Mouse (Mus musculus): Measurements from ENCODE around the gene Emc7. TPM values are rescaled to one million over a fixed set of nuclear protein-coding genes. Genes with fewer than 3 reads are reported as not detected.

The Emc7 gene
- total and polyA plus RNA-seq, 3 experiments = 17.7 to 25.7 TPM; not detected in 1

DNA sequence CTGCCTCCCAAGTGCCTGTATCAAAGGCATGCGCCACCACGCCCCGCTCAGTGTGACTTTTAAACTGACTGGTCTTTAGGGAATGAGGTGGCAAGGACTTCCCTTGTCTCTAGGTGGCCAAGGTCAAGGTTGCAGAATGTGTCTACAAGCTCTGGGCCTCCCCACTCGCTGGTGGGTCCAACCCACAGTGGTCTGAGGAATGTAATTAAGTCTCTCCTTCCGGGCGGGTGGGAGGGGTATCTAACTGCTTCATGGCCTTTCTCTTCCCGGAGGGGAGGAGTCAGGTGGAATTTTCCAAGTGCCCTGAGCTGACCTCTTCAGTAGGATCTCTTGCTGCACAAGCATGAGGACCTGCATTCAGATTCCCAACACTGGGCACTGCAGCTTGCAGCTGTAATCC lies 43.1 kb downstream of the Emc7 start:
- Histone ChIP-seq H3K27me3 (ENCODE audit: control insufficient read depth in 1 of 2, insufficient read depth in 2 of 2, low read length in 2 of 2) (no peaks in the 10 kb centered on the region), H3K27ac (ENCODE audit: control insufficient read depth, low read depth, low read length) (no peak overlapping the region), H3K36me3 (ENCODE audit: control insufficient read depth in 1 of 2, insufficient read depth in 2 of 2, low read length in 2 of 2) (peaks cover 0 to 13% of the 10 kb centered on the region in 2 experiments; a peak in 2 of 4 replicates), H3K4me3 (ENCODE audit: control insufficient read depth in 1 of 2, insufficient read depth in 1 of 2, low read depth in 2 of 2, low read length in 2 of 2) (no peak overlapping the region), H3K9ac (ENCODE audit: control insufficient read depth, low read depth, low read length, poor library complexity, severe bottlenecking) (no peak overlapping the region), H3K79me2 (ENCODE audit: control insufficient read depth, insufficient read depth, low read length, poor library complexity) (peaks cover 8% of the 10 kb centered on the region), H3K4me1 (ENCODE audit: control insufficient read depth in 1 of 2, insufficient read depth in 2 of 2, low read length in 2 of 2) (peaks cover 3 to 4% of the 10 kb centered on the region in 2 experiments; a peak in 1 of 4 replicates), H3K9me3 (replicated peaks; ENCODE audit: insufficient read depth, low read length) (no peaks in the 10 kb centered on the region)
- no peak for TF ChIP-seq KAT2A (conservative IDR thresholded peaks at IDR 0.05; ENCODE audit: low read depth, low read length)
- no peak for DNase-seq (ENCODE audit: low read depth, low spot score)

DNA sequence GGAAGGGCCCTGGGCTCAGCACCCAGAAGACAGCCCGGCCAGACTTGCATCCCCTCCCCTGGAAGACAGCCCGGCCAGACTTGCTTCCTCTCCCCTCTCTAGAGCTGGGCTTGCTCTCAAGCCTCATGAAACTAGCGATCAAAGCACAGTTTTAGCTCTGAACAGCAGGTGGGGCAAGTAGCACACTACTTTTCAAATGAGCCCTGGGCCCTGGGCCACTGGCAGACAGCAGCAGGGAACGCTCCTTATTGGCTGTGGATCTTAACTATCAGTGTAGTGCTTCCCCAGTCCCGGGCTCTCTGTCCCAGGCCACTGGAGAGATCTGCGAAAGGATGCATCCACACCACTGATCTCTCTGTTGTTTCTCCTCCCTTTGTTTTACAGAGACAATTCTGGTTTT lies 46.4 kb downstream of the Emc7 start:
- DNase-seq (ENCODE audit: low read depth, low spot score) = peak; percentile 93
- H3K4me1 ChIP-seq (ENCODE audit: control insufficient read depth in 1 of 2, insufficient read depth in 2 of 2, low read length in 2 of 2) = peaks cover 2 to 3% of the 10 kb centered on the region in 2 experiments; a peak in 1 of 4 replicates
- no peak overlapping the region for H3K4me3 ChIP-seq (ENCODE audit: control insufficient read depth in 1 of 2, insufficient read depth in 1 of 2, low read depth in 2 of 2, low read length in 2 of 2)
- H3K27ac ChIP-seq (ENCODE audit: control insufficient read depth, low read depth, low read length) = no peak overlapping the region
- TF ChIP-seq HCFC1 (IDR thresholded peaks at IDR 0.05; ENCODE audit: low read depth, low read length) (peak; percentile 14; the same call in 1 of the 2 replicates), CTCF (IDR thresholded peaks at IDR 0.05 in 2 of 3, conservative IDR thresholded peaks at IDR 0.05 in 1 of 3; ENCODE audit: control insufficient read depth in 1 of 3, insufficient read depth in 1 of 3, low read depth in 2 of 3, low read length in 3 of 3, poor library complexity in 1 of 3, severe bottlenecking in 1 of 3) (peak; percentile 48 to 94 (median 73); a peak in 5 of 6 replicates), SMC3 (IDR thresholded peaks at IDR 0.05; ENCODE audit: low read depth, low read length) (peak; percentile 93), USF2 (IDR thresholded peaks at IDR 0.05; ENCODE audit: borderline replicate concordance in 1 of 2, insufficient read depth in 1 of 2, low read depth in 1 of 2, low read length in 2 of 2) (no peak), ZKSCAN1 (IDR thresholded peaks at IDR 0.05; ENCODE audit: low read depth, low read length) (no peak), TBP (IDR thresholded peaks at IDR 0.05; ENCODE audit: low read depth, low read length) (peak; percentile 43; the same call in 1 of the 2 replicates), TAL1 (IDR thresholded peaks at IDR 0.05; ENCODE audit: low read length) (no peak), TCF12 (IDR thresholded peaks at IDR 0.05; ENCODE audit: low read depth, low read length) (no peak), ZC3H11A (IDR thresholded peaks at IDR 0.05; ENCODE audit: low read depth, low read length) (peak; percentile 77), RAD21 (IDR thresholded peaks at IDR 0.05; ENCODE audit: low read depth, low read length) (peak; percentile 94), MAZ (IDR thresholded peaks at IDR 0.05; ENCODE audit: low read depth, low read length) (0 out of 2 replicates have a peak, but pooled peaks have one; percentile 24), RCOR1 (IDR thresholded peaks at IDR 0.05; ENCODE audit: low read depth, low read length) (0 out of 2 replicates have a peak, but pooled peaks have one; percentile 5)
- H3K79me2 ChIP-seq (ENCODE audit: control insufficient read depth, insufficient read depth, low read length, poor library complexity) = peaks cover 3% of the 10 kb centered on the region; the same call in 1 of the 2 replicates
- peak overlapping the region; percentile 9; the same call in 1 of the 2 replicates for H3K9ac ChIP-seq (ENCODE audit: control insufficient read depth, low read depth, low read length, poor library complexity, severe bottlenecking)
- H3K9me3 ChIP-seq (replicated peaks; ENCODE audit: insufficient read depth, low read length) = no peaks in the 10 kb centered on the region
- no peaks in the 10 kb centered on the region for H3K27me3 ChIP-seq (ENCODE audit: control insufficient read depth in 1 of 2, insufficient read depth in 2 of 2, low read length in 2 of 2)
- peaks cover 0 to 9% of the 10 kb centered on the region in 2 experiments; a peak in 2 of 4 replicates for H3K36me3 ChIP-seq (ENCODE audit: control insufficient read depth in 1 of 2, insufficient read depth in 2 of 2, low read length in 2 of 2)

DNA sequence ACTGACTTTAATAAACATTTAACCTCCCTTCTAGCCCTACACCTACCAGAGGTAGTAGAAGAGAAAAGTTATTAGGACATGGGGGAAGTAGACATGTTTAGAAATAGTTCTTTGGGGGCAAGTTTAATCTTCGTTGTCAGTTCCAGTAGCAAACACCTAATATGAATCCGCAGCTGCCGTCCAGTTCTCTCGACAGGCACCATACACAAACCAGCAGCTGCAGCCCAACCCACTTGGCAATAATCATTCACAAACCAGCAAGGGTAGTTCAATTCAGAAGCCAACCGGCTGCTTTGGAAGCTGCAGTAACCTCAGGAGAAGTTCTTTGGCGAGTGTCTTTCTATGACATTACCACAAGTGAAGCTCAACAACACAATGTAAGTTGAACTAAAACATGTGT lies 49.2 kb downstream of the Emc7 start:
- Histone ChIP-seq H3K4me1 (ENCODE audit: control insufficient read depth in 1 of 2, insufficient read depth in 2 of 2, low read length in 2 of 2) (peaks cover 0 to 5% of the 10 kb centered on the region in 2 experiments; a peak in 1 of 4 replicates), H3K79me2 (ENCODE audit: control insufficient read depth, insufficient read depth, low read length, poor library complexity) (peaks cover 1% of the 10 kb centered on the region; the same call in 1 of the 2 replicates), H3K9me3 (replicated peaks; ENCODE audit: insufficient read depth, low read length) (no peaks in the 10 kb centered on the region), H3K27ac (ENCODE audit: control insufficient read depth, low read depth, low read length) (no peak overlapping the region), H3K36me3 (ENCODE audit: control insufficient read depth in 1 of 2, insufficient read depth in 2 of 2, low read length in 2 of 2) (peaks cover 0 to 8% of the 10 kb centered on the region in 2 experiments; a peak in 2 of 4 replicates), H3K4me3 (ENCODE audit: control insufficient read depth in 1 of 2, insufficient read depth in 1 of 2, low read depth in 2 of 2, low read length in 2 of 2) (no peak overlapping the region), H3K9ac (ENCODE audit: control insufficient read depth, low read depth, low read length, poor library complexity, severe bottlenecking) (no peak overlapping the region), H3K27me3 (ENCODE audit: control insufficient read depth in 1 of 2, insufficient read depth in 2 of 2, low read length in 2 of 2) (no peaks in the 10 kb centered on the region)
- no peak for DNase-seq (ENCODE audit: low read depth, low spot score)
- TF ChIP-seq USF1 (IDR thresholded peaks at IDR 0.05; ENCODE audit: low read depth, low read length) = no peak
- TF ChIP-seq MAFK (IDR thresholded peaks at IDR 0.05; ENCODE audit: borderline replicate concordance, low read depth, low read length) = no peak
- TF ChIP-seq MEF2A (IDR thresholded peaks at IDR 0.05; ENCODE audit: extremely low read depth, insufficient replicate concordance, low read depth, low read length, poor library complexity, severe bottlenecking) = no peak
